Mouse (Mus musculus): ENCODE data around the gene Isx.
A peak's percentile ranks its signal among the peaks of the same experiment; 100 is the strongest.

The Isx gene

DNA sequence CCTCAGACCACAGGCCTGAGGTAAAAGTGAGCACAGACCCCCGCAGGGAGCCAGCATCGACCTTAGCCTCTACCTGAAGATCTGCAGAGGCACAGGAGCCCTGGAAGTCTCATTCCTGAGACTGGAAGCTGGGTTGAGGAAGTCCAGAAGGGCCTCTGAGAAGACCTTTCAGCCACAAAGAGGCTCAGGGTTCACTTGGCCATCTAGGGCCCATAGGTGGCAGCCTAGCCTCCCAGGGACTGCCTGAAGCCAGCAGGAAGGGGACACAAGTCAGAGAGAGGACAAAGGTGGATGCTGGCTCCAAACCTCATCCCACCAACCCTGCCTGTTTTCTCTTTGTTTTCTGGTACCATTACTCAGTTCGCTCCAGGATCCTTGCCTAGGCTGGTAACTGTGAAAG lies at the start of gene Isx:
Gene Isx, plus strand, starts transcription at position 234 of the 400 bp plus-strand sequence.
- no peak for DNase-seq

DNA sequence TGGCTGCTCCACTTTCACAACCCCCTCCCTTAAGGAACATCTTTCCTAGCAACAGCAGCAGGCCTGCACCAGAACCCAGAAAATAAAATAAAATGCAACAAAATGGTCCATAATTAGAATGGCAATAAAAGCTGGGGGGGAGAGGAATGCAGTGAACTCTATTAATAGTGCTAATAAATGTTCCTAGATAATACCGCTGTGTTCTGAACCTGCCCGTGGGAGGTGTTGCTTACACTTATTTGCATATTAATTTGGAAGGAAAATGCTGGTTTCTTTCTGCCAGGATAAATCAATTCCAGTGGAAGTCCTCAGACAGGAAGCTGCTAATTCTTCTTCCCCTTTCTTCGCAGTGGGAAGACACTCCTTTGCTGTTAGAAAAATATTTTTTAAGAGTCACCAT lies 45.3 kb upstream of the Isx start:
- no peak for DNase-seq

GRCm38 (mm10) chr8:74831322-74831721 lies 41.7 kb upstream of the Isx start:
- DNase-seq: no peak

DNA sequence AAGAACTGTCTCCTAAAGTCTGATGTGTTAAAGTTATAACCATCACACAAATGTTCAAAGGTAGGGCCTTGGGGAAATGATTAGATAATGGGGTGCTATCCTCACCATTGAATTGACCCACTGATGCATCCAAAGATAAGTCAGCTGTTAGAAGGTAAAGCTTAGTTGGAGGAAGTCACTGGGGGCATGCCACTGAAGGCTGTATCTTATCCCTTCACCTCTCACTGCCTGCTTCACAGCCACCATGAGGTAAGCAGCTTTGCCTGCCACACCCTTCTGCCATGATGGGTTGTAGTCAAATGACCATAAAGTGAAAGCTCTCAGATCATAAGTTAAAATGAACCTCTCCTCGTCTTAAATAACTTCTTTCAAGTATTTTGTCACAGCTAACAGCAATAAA lies 38.7 kb upstream of the Isx start:
- no peak for DNase-seq

DNA sequence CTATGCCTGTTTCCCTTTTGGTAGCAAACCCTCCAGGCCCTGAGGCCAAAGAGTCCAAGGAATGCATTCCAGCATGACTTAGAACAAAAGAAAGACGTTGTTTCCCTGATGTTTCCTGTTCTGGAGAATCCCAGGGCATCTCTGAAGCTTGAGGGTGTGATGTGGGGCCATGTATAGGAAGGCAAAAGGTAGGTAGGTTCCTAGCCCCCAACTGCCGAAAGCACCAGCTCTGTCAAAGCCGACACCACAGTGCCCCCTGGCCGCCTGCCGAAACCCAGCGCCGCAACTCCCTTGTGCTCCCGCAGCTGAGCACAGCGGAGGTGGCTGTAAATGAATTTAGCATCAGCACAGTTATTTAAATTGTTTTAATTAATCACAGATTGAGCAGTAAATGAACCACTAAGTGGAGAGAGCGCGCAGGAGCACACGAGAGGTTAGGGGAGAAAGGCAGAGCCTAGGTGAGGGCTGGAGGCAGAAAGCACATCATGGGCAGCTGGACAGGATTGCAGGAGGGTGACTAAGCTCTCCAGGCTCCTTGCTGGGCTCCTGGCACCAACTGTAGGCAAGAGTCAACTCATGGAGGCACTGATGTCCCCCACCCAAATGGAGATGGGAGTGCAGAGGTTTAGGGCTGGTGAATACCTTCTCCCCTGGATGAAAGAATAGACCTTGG lies 25.5 kb upstream of the Isx start:
- no peak for DNase-seq

DNA sequence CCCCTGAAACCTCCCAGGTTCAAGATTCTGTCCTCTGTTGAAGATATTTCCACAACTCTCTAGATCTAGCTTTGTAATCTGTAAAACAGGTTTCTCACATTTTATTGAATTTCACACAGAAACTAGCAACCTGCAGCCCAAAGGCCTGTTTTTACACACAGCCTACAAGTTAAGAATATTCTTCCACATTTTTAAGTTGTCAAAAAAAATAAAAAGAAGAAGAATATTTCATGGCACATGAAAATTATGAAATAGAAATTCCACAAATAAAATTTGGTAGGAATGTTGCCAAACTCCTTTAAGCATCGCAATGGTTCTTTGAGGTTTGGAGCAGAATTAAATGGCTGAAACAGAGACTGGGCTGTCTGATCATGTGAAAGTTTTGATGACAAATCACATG lies 24.3 kb upstream of the Isx start:
- no peak for DNase-seq

DNA sequence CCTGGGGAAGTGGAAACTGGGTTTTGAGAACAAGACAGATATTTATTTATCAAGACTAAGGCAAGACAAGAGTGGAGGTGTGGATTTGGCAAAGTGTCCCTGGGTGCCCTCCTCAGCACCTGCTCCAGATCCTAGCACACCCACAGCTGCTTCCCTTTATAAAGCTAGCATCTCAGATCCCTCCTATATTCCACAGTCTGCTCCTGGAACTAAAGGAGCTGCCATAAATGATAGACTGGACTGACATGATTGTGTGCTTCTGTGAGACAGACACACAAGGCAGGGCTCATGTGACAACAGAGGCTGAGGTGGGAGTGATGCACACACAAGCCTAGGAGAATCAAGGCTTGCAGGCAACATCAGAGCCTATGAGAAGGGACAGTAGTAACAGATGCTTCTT lies 22.0 kb upstream of the Isx start:
- DNase-seq: no peak

GRCm38 (mm10) chr8:74851837-74852236 lies 21.1 kb upstream of the Isx start:
- DNase-seq: no peak

- peak; percentile 5 for DNase-seq
Observed at GRCm38 (mm10) chr8:74853488-74853887, 19.5 kb upstream of the Isx start.

- no peak for DNase-seq
Observed at GRCm38 (mm10) chr8:74854786-74855185, 18.2 kb upstream of the Isx start.

DNA sequence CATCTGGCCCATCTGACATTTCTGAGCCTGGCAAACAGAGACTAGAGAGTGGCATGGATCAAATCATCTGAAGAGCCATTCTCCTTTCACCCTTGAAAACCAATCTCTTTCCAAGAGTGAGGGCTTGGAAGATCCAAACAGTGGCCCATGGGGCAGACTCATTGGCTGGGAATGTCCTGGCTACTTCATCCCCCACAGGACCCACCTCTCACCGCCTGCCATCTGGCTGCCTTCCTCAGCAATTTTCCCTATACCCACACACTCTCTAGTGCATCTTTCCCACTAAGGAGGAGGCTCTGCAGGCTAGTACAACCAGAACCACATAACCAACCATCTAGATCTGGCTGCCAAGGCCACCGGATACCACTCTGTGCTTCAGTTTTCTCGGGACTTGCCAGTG lies 17.6 kb upstream of the Isx start:
- DNase-seq: no peak

DNA sequence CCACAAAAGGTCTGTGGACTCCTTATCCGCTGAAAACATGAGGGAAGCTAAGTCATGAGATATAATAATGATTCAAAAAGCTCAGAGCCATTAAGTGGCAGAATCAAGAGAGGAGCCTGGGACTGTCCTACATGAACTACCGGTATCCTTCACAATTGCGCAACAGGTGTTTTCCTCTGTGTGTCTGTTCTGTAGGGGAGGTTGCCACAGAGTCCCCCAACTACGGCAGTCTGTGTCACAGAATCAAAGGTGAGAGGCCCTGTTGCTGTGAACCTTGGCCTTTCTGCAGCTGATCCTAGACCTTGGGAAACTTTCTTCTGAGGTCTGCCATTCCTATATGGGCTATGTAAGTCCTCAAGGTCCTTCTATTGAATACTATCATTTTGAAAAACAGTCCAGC lies 13.7 kb upstream of the Isx start:
- DNase-seq: no peak

DNA sequence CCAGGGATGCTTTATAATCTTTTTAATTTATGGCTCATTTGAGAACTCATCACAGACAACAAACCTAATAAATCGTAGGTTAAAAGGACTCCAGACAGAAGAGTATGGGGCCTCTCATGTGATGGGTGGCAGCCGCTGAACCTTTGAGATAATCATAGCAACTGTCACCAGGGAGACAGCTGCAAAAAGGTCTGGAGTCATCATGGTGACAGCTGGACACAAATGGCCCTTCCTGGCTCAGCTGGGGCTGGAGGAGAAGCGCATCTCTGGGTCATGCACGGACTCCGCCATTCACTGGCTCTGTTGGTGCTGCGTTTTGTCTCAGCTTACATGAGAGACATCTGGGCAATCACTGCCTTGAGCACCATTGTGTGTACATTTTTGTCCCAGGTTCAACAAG lies 12.5 kb upstream of the Isx start:
- DNase-seq: no peak

- DNase-seq: no peak
Observed at GRCm38 (mm10) chr8:74862598-74862997, 10.4 kb upstream of the Isx start.

GRCm38 (mm10) chr8:74870346-74870949 lies 2.5 kb upstream of the Isx start:
- DNase-seq: no peak

- no peak for DNase-seq
Observed at GRCm38 (mm10) chr8:74871686-74872085, 1.3 kb upstream of the Isx start.

- no peak for DNase-seq
Observed at GRCm38 (mm10) chr8:74872151-74872823, 686 bp upstream of the Isx start.

GRCm38 (mm10) chr8:74874565-74874964 lies 1.6 kb downstream of the Isx start:
- no peak for DNase-seq

DNA sequence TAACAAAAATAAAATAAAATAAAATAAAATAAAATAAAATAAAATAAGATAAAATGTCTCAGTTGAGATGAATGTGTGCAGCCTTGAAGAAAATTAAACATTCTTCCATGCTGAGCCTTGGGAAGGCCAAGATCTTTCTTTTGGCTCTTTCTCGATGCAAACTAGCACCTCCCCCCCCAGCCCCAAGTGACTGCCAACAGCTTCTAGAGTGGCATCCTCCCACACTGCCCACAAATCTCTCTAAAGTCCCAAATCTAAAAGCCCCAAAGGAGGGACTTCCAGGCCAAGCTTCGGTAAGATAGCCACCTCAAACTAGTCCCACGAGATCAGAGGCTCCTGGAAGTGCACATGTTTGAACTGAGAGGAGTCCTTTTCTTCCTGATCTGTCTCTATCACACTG lies 5.7 kb downstream of the Isx start:
- no peak for DNase-seq

DNA sequence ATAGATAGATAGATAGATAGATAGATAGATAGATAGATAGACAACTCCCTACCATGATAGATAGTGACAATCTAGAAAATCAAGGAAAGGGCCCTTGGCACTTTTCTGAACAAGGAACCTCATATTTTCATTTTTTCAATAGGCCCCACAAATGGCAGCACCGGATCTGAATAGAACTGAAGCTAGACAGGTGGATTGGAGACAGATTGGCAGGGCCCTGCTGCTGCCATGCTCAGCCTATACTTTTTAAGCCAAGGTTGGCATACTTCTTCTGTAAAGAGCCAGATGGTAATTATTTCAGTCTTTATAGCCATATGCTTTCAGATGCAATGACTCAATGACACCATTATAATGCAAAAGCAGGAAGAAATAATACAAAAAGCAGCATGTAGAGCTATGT lies 15.8 kb downstream of the Isx start:
- no peak for DNase-seq

DNA sequence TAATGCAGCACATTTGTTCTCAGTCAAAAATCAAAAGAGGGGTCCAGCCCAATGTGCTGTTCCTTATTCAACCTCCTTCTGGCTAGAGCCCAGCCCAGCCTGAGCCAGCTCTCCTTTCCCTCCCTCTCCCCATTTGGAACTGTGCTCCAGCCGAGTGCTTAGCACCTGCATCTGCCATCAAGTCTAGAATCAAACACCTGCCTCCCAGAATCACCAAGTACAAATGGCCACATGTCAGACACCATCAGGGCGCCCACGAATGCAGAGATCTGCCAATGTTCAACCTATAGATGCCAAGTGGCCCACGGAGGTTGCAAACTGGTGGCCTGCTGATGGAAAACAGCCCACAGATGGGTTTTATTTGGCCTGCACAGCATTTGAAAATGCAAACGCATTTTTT lies 18.1 kb downstream of the Isx start:
- DNase-seq: no peak

DNA sequence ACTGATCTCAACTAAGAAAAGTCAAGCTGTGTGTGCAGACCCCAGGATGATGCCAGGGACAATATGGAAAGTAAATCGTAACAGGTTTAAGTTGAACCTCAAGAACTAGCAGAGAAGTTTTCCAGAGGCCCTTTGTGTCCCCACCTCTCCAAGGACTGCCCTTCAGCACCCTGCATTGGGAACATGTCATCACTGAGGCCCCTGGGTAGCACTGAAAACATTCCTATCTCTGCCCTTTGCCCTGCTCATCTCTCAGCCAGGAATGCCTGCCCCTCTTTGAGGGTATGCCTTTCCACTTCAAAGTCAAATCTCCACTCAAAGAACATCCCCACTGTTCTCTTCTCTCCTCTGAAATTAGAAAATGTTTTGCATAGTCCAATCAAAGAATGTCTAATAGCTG lies 23.3 kb downstream of the Isx start:
- no peak for DNase-seq

GRCm38 (mm10) chr8:74897315-74897714 lies 24.3 kb downstream of the Isx start:
- no peak for DNase-seq

GRCm38 (mm10) chr8:74899796-74900195 lies 26.8 kb downstream of the Isx start:
- no peak for DNase-seq

GRCm38 (mm10) chr8:74901765-74902164 lies 28.8 kb downstream of the Isx start:
- no peak for DNase-seq
